Mouse (Mus musculus) layer of hippocampus, adult 9-10 months (tissue): ENCODE data around the gene Pdzd7.
"Not testable (repeated sequence)": the region's sequence is repeated elsewhere in the genome, so short reads cannot be mapped to it uniquely, and the experiment has no call there.

Source experiments
- DNase-seq: peaks from one replicate; pipeline ENCODE4 v3.0.0; 2022; ENCODE audit warnings: low spot score

The Pdzd7 gene

GRCm38 (mm10) chr19:45058113-45058839 is 12.8 kb upstream of the Pdzd7 start:
- peak; percentile 92 for DNase-seq

DNA sequence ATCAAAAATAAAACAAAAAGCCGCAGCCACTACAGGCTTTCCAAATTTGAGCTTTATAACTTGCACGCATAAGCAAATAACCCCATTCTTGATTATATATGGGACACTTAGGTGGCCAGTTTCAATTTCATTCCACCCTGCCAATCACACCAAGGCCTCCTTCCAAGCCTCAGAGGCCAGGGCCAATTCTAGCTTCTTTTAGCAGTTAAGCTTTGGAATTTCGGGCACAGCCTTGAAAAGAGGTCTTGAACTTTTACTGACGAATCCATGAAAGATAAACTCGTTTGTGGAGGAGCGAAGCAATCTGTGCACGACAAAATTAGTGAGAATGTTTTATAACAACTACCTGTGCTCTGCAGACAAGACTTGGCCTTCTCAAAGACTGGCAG is 12.2 kb upstream of the Pdzd7 start:
- no peak for DNase-seq

- no peak for DNase-seq
These were observed 11.6 kb upstream of the Pdzd7 start for GRCm38 (mm10) chr19:45056908-45057698.

- no peak for DNase-seq
These were observed 10.8 kb upstream of the Pdzd7 start for GRCm38 (mm10) chr19:45056364-45056763.

DNA sequence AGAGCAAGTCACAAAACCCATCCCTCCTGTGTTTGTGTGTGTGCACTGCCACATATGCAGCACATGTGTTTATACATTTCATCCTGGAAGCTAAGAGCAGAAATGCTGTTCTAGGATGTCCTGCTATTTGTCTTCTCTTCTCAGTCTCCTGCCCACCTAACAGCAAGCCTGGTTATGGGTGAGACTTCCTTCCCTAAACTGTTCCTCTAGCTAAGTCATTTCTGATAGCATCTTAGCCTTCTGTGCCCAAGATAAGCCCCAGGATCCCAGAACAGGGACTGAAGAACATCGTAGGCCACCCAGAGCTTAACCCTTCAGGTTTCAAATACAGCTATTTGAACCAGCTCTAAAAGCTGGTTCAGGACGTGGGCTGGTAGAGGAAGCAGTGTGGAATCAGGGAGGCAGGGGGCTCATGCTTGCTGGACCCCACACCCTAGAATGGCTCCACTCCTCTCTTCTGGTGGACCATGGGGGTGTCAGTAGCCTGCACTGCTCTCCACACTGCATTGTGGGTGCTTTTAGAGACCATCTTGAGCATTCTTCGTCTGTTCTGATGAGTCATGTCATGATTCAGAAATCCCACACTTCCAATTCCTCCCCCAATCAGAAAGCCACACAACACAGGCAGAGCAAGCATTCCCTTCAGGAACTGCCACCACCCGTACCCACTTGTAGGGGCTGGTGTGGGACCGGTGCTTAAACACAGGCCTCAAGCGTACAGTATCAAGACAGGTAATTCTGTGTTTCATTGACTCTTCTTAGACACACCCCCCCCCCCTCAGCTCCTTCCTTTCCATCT is 9.6 kb upstream of the Pdzd7 start:
- no peak for DNase-seq

DNA sequence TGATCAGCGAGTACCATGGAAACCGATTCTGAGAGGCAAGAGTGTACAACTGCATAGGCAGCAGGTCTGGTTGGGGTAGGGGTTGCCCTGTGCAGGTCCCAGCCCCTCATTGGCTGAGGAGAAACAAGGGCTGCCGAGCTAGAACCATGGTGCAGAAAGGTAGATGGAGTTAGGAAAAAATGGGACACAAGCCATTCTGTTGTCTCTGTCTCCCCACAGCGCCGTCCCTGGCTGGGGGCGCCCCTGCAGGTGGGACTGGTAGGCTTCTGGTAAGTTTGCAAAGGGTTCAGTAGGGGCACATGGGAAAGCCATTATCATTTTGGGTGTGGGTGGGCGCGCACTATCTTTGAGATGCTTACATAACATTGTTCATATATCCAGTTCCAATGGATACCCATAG is 7.9 kb upstream of the Pdzd7 start:
- DNase-seq = no peak

DNA sequence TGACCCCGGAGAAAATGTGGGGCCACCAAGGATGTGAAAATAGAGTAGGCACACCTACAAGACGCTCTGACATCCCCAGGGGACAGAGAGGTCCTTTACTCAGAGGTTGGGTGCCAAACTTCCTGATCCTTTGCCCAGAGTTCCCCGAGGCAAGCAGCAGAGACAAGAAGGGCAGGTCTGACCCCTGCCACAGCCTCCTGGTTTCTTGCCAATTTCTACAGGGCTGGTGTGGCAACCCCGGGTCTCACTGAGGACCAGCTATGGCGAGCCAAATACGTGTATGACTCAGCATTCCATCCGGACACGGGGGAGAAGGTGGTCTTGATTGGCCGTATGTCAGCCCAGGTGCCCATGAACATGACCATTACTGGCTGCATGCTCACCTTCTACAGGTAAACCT is 4.0 kb upstream of the Pdzd7 start:
- no peak for DNase-seq

DNA sequence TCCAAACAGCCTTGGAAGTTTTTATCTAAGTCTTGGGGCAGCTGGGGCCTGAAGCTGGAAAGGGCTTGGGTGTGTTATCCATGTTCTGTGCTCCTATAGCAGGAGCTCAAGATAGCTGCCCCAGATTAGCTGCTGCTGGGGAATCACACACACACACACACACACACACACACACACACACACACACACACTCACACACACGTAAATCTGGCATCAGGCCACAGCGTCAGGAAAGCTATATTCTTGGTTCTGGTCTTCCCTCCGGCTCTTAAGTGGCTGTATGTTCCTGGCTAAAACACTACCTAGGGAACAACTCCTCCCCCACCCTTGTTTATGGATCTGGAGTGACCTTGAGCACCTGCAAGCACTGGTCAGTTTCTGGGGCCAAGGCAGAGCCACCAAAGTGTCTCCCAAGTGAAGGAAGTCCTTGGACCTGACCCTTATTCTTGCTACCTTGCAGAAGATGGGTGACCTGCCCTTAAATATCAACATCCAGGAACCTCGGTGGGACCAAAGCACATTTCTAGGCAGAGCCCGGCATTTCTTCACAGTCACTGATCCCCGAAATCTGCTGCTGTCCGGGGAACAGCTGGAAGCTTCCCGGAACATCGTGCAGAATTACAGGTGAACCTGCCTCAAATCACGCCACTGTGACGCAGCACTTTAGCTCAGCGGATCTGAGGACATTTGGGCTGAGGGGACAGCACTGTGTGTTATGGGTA is 3.3 kb upstream of the Pdzd7 start:
- DNase-seq = no peak

GRCm38 (mm10) chr19:45047935-45048643 is 2.6 kb upstream of the Pdzd7 start:
- DNase-seq = peak; percentile 75

DNA sequence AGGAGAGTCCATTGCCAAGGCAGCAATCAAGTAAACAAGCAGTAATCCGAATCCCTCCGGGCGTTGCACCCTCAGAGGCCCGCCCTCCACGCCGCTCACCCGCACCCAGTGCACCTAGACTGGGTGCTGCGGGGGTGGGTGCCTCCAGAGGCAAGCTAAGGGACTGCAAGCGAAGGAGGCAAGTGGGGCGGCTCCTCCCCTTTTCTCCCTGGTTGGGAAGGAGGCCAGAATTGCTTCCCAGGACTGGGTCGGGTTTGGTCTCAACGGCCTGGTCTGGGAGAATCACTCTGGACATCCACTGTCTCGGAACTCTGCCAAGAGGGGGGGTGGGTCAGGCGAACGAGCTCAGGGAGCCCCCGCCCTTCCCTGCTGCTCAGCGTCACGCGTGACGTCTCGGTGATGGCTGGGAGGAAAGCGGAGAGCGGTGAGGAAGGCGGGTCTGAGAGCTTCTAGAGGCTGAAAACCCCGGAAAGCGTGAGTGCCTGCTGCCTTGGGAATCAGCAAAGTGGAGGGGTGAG is 2.0 kb upstream of the Pdzd7 start, which contains the start of gene Sfxn3:
Gene Sfxn3 (plus strand): TSS at position 87 of the 518 bp plus-strand sequence.
- peak; percentile 80 for DNase-seq

GRCm38 (mm10) chr19:45046523-45047321 is 1.2 kb upstream of the Pdzd7 start:
- DNase-seq = peak; percentile 60

- no peak for DNase-seq
These were observed 281 bp downstream of the Pdzd7 start for GRCm38 (mm10) chr19:45045236-45045635.

DNA sequence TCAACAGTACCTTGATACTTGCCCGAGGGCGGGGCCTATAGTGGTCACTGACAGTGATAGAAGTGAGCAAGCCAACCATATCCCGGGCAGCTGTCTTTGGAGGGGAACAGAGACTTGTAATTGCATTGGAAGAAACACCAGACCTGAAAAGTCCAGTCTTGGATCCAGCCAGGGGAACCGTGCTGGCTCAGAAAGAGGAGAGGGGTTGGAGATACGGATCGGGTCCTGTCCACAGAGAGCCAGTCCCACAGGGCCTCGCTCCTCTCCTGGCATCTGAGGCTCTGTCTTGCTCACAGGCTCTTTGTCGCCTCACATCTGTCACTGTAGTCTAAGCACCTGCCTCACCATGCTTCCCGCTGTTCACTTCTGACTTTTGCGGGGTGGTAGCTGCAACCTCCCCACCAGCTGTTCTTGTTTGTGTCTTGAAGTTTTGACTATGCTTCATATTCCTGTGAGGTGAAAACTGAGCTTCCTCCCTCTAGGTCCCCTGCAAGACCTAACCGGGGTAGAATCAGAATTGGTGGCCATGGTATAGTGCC is 1.1 kb downstream of the Pdzd7 start:
- no peak for DNase-seq

DNA sequence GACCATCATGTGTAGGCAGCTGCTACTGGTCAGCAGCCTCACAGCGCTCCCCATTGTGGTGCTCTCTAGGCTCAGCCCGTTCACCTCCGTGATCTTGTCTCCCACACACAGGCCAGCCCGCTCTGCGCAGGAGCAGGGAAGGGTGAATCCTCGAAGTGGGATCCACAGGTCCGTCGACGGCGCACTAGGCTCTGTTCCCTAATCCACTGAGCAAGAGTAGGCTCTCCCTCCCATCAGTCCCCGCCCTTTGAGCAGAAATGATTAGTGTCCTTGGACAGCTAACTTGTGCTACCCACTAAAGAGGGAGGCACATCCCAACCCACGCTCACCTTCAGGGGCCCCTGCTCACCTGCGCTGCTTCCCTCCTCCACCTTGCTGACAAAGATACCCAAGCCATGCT is 5.3 kb downstream of the Pdzd7 start:
- no peak for DNase-seq

DNA sequence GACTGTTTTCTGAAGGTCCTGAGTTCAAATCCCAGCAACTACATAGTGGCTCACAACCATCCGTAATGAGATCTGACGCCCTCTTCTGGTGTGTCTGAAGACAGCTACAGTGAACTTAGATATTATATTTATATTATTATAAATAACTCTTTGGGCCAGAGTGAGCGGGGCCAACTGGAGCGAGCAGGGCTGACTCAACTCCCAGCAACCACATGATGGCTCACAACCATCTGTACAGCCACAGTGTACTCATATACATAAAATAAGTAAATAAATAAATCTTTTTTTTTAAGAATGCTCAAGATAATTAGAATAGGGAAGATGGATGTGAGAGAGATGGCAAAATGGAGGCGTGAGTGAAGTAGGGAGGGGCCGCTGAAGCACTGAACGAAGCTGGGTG is 7.3 kb downstream of the Pdzd7 start:
- not testable (repeated sequence) for DNase-seq

DNA sequence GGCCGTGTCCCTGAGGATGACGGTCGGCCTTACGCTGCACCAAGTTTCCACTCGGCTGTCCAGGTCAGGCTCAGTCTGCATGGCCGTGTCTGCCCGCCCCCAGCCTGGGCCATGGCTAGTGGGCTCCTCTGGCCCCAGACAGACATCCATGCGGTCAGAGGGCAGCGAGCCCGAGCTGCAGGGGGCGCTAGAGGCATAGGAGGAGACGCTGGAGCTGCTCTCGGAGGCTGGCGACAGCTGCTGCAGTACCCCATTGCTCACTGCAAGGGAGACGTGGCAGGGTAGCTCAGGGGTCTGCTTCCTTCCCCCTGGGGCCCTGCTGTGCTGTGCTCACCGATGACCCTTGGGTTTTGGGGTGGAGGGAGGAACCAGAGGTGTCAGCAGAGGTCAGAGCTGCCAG is 8.7 kb downstream of the Pdzd7 start:
- DNase-seq = no peak

GRCm38 (mm10) chr19:45032570-45033332 is 12.8 kb downstream of the Pdzd7 start:
- no peak for DNase-seq

DNA sequence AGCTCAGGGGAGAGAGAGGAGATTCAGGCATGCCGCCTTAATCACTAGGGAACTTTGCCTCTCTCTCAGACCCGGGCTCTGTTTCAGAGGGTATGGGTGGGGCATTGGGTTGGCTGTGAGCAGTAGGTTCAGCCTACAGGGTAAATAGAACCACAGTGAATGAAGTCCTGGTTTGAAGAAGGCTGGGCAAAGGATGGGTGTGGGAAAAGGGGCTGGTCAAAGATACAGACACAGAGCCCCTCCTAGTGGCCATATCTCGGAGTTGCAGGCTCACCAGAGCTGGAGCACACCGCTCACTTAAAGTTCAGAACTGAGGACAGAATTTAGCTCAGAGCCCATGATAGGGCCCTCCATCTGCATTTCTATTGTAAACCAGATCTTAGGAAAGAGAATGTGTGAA is 13.7 kb downstream of the Pdzd7 start:
- no peak for DNase-seq
